Mouse (Mus musculus): ENCODE results near the gene Denr. TPM values are rescaled to one million over a fixed set of nuclear protein-coding genes. Genes with fewer than 3 reads are reported as not detected.

Denr gene
- total RNA-seq (2014; fragmentation: Nextera tagmentation), result 67.5 and 72.9 TPM in 2 replicates
- total RNA-seq (2017), result 76.4 and 100.0 TPM in 2 replicates

DNA sequence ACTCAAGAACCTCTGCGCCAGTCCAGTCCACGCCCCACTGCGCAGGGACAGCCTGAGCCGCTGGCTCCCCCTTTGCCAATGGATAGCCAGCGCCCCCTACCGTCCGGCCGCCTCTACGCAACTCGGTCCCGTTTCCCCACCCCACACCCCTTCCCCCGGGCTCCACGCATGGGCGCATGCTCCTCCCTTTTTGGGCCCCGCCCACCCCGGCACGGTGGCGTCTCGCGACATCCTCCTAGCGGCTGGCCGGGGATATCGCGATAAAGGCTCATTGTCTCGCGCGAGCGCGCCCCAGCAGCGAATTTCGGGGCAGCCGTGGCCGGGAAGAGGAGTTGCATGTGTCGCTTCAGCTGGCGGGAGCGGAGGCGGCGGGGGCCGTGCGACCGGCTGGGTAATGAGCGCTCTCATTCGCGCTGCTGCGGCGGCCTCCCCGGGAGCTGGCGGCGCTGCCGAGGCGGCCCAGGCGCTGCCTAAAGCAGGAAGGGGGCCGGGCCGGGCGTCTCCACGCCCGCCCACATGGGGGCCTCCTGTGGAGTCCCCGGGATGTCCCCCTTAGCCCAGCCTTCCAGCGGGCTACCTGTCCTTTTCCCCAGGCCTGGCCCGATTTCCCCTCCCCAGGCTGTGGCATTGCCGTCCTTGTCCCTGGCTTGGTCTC lies at the start of gene Denr:
TSS of gene Denr (plus strand) at position 200 of the 655 bp plus-strand sequence.
- peak; percentile 92 for ATAC-seq (replicated peaks; ENCODE audit: poor library complexity, severe bottlenecking)

DNA sequence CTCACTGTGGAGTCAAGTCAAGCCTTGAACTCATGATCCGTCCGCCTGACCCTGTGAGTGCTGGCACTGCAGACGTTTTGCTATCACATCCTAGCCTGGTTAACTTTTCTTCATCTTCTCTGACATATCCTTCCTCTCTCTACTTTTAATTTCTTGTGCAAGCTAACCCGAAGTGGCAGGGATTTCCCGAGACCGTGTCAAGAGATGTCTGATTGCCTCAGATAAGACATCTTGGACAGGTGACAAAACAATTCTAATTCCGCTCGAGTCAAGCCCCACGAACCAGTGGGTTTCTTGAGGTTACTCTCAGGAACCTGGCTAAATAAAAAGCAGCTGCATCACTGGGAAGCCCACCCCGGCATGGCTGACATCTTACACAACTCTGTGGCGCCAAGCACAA lies 48.2 kb upstream of the Denr start:
- peak; percentile 47 for ATAC-seq (replicated peaks; ENCODE audit: poor library complexity, severe bottlenecking)

GRCm38 (mm10) chr5:123862374-123863350 lies 44.3 kb upstream of the Denr start:
- peak; percentile 58 for ATAC-seq (replicated peaks; ENCODE audit: poor library complexity, severe bottlenecking)

- no peak for ATAC-seq (replicated peaks; ENCODE audit: poor library complexity, severe bottlenecking)
Observed at GRCm38 (mm10) chr5:123863934-123864333, 43.0 kb upstream of the Denr start.

GRCm38 (mm10) chr5:123865365-123865764 lies 41.6 kb upstream of the Denr start, which contains the start of gene Hcar2:
Hcar2 (minus strand) TSS chr5:123865499.
- ATAC-seq (replicated peaks; ENCODE audit: poor library complexity, severe bottlenecking), result peak; percentile 83

- ATAC-seq (replicated peaks; ENCODE audit: poor library complexity, severe bottlenecking), result no peak
Observed at GRCm38 (mm10) chr5:123866457-123866856, 40.5 kb upstream of the Denr start.

DNA sequence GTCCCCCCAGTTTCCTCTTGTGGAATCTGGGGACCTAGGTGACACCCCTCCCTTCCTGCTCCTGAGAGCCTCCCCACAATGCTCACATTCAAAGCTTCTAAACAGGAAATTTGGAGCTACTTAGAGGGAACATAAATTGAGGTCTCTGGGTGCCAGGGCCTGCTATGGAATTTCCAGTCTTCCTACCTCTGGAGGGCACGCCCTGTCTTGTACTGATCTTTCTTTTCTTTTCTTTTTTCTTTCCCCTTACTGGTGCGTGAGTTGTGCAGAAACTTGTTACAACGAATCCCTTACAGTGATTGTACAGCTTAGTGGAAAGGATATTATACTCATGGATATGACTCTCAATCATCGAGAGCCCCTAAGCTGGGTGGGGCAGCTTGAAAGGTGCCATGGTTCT lies 37.4 kb upstream of the Denr start:
- ATAC-seq (replicated peaks; ENCODE audit: poor library complexity, severe bottlenecking), result no peak

- no peak; the same call in 1 of the 2 replicates for ATAC-seq (replicated peaks; ENCODE audit: poor library complexity, severe bottlenecking)
Observed at GRCm38 (mm10) chr5:123874177-123874576, 32.8 kb upstream of the Denr start.

- ATAC-seq (replicated peaks; ENCODE audit: poor library complexity, severe bottlenecking), result no peak
Observed at GRCm38 (mm10) chr5:123878056-123878455, 28.9 kb upstream of the Denr start.

DNA sequence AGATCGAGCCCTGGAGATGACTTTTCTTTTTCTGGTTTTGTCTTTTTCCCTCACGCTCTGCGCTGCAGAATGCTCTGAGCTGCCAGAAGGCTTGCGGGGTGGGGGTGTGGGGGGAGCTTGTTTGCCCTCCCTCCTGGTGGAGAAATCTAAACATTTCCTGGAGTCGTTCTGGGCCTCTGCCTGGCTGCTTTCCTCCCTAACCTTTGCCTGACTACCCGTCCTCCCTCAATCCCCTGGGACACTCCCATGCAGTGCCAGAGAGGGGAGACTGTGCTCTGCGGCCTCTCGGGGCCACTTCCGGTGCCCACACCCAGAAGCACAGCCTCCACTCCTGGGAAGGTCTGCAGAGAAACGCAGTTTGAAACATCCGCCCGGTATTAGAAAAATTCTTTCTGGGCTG lies 27.0 kb upstream of the Denr start, which contains the start of gene Hcar1:
TSS of gene Hcar1 (minus strand) at position 93 of the 400 bp plus-strand sequence.
- no peak for ATAC-seq (replicated peaks; ENCODE audit: poor library complexity, severe bottlenecking)

- no peak for ATAC-seq (replicated peaks; ENCODE audit: poor library complexity, severe bottlenecking)
Observed at GRCm38 (mm10) chr5:123880778-123881177, 26.2 kb upstream of the Denr start.

GRCm38 (mm10) chr5:123883891-123884290 lies 23.1 kb upstream of the Denr start:
- no peak for ATAC-seq (replicated peaks; ENCODE audit: poor library complexity, severe bottlenecking)

- peak; percentile 94 for ATAC-seq (replicated peaks; ENCODE audit: poor library complexity, severe bottlenecking)
Observed at GRCm38 (mm10) chr5:123884332-123884731, 22.6 kb upstream of the Denr start.

DNA sequence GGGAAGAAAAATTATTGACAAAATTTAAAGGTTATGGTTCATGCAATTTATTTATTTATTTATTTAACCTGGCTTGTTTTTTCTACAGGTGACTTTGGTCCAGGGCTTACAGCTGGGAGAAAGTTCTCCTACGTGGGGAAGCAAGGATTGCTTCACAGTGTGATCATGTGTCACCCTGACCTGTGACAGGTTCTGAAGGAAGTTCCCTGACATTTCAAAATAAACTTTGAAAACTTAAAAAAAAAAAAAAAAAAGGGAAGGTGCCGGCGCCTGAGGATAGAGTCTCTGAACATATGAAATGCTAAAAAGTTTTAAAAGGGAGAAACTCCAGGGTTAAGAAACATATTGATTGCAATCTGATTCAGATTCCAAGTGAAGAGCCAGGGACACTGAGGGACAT lies 20.6 kb upstream of the Denr start:
- peak; percentile 65 for ATAC-seq (replicated peaks; ENCODE audit: poor library complexity, severe bottlenecking)

GRCm38 (mm10) chr5:123890312-123890711 lies 16.7 kb upstream of the Denr start:
- no peak for ATAC-seq (replicated peaks; ENCODE audit: poor library complexity, severe bottlenecking)

- peak; percentile 10; the same call in 1 of the 2 replicates for ATAC-seq (replicated peaks; ENCODE audit: poor library complexity, severe bottlenecking)
Observed at GRCm38 (mm10) chr5:123890987-123891386, 16.0 kb upstream of the Denr start.

- ATAC-seq (replicated peaks; ENCODE audit: poor library complexity, severe bottlenecking), result peak; percentile 85
Observed at GRCm38 (mm10) chr5:123891669-123892068, 15.3 kb upstream of the Denr start.

DNA sequence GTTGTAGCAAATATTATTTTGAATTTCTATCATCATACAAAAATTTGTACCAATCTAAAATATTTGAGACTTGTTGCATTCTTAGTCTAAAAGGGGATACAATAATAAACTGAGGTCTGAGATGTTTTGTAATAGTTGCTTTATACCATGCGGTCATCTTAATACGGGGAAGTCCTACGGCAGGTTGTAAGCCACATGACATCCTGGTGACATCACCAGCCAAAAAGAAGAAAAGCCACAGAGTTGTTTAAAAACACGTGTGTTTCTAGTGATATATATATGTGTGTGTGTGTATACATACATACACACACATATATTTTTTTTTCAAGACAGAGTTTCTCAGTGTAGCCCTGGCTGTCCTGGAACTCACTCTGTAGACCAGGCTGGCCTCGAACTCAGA lies 13.5 kb upstream of the Denr start:
- peak; percentile 47 for ATAC-seq (replicated peaks; ENCODE audit: poor library complexity, severe bottlenecking)

DNA sequence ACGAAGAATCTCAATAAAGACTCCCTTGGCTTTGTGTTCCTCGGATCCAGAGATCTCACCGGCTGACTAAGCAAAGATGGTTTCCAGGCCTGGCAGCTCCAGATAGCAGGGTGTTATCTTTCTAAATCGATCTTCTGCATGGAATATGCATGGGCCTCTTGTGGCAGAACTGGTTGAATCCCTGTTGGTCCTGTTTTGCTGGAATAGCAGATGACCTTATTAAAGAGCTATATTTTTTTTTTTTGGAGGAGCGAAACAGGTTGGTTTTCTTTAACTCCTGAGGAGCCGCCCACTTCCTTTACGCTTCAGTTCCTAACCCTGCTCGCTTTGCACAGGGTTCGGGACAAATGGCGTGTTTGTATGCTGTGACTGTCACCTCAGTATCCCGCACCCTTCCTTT lies 10.6 kb upstream of the Denr start:
- no peak for ATAC-seq (replicated peaks; ENCODE audit: poor library complexity, severe bottlenecking)

DNA sequence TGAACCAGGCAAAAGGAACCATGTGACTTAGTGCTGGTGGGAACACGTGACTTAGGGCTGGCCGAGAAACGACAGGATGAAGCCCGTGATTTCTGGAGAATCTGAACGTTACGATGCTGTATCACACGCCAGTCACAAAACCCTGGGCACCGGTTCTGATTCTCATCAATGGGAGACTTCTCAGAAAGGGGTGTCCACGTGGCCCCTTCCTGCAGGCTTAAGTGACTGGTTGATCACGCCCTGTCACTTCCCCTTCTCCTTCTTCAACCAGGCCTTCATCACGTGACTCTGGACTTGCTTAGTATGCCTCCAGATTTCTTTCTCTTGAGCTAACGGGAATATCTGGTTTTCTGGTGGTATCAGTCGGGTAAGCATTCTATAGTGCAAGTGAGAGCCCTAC lies 9.6 kb upstream of the Denr start:
- peak; percentile 87 for ATAC-seq (replicated peaks; ENCODE audit: poor library complexity, severe bottlenecking)

- ATAC-seq (replicated peaks; ENCODE audit: poor library complexity, severe bottlenecking), result no peak
Observed at GRCm38 (mm10) chr5:123904059-123904672, 2.8 kb upstream of the Denr start.
